Mouse (Mus musculus): ENCODE measurements around the gene Fam234b. TPM values are rescaled to one million over a fixed set of nuclear protein-coding genes. Genes with fewer than 3 reads are reported as not detected.

The Fam234b gene
- polyA plus RNA-seq, 1 experiment from 2014 or later: 21.7 TPM

DNA sequence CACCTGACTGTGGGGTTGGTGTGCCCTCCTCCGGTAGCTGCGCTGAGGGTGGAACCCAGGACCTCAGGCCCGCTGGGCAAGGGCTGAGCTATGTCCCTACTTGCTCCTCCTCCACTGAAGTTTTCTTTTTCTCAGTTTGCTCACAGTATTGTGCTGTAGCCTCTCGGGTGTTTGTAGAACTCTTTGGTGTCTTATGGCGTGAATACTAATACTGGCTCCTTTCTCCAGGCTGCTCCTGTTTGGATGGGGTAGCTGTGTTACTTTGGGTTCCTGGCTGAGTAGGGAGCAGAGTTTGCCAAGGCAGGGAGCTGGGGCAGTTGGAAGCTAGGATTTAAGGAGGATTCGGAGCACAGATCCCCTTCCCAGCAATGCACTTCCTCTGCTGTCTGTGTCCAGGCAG lies 6.0 kb downstream of the Fam234b start:
- Histone ChIP-seq H3K4me3 (no peak overlapping the region), H3K27ac (replicated peaks) (no peak overlapping the region), H3K27me3 (ENCODE audit: low read depth, poor library complexity, severe bottlenecking) (no peaks in the 10 kb centered on the region), H3K9me3 (replicated peaks) (no peaks in the 10 kb centered on the region), H3K36me3 (0 out of 2 replicates have a peak, but pooled peaks cover 3% of the 10 kb centered on the region), H3K4me1 (peaks cover 18% of the 10 kb centered on the region)
- 65% methylated on average over 6 of the region's 6 CpGs for WGBS
- no peak for DNase-seq (ENCODE audit: low spot score)

DNA sequence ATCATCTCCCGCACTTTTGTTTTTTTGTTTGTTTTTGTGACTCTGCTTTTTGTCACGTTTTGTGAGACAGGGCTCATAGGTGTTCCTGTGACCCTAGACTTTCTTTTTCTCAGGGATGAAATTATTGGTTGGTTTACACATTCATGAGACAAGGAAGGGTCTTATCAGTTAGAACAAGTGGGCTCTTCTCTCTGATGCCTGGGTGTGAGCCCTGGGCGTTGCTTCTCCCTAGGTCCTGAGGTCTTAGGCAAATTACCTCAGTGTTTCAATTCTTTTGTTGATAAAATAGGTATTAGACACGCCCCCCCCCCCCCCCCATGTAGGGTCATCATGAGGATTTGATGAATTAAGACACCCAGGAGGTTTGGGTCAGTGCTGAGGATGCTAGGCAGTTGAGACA lies 7.1 kb downstream of the Fam234b start:
- Histone ChIP-seq H3K36me3 (peaks cover 7% of the 10 kb centered on the region), H3K9me3 (replicated peaks) (no peaks in the 10 kb centered on the region), H3K4me3 (no peak overlapping the region), H3K4me1 (peaks cover 18% of the 10 kb centered on the region), H3K27me3 (ENCODE audit: low read depth, poor library complexity, severe bottlenecking) (no peaks in the 10 kb centered on the region), H3K27ac (replicated peaks) (peak overlapping the region; percentile 13; the same call in 1 of the 2 replicates)
- no peak for DNase-seq (ENCODE audit: low spot score)
- 79% methylated on average over 4 of the region's 4 CpGs for whole genome bisulfite sequencing

GRCm38 (mm10) chr6:135205802-135206201 lies 8.0 kb downstream of the Fam234b start:
- H3K27ac ChIP-seq (replicated peaks): no peak overlapping the region
- no peaks in the 10 kb centered on the region for H3K9me3 ChIP-seq (replicated peaks)
- no peak for DNase-seq (ENCODE audit: low spot score)
- 92% methylated on average over 4 of the region's 4 CpGs for WGBS
- H3K36me3 ChIP-seq: peaks cover 7% of the 10 kb centered on the region
- no peak overlapping the region for H3K4me3 ChIP-seq
- H3K4me1 ChIP-seq: peaks cover 18% of the 10 kb centered on the region
- no peaks in the 10 kb centered on the region for H3K27me3 ChIP-seq (ENCODE audit: low read depth, poor library complexity, severe bottlenecking)

- whole genome bisulfite sequencing: 62% methylated on average over 8 of the region's 8 CpGs
- H3K27me3 ChIP-seq (ENCODE audit: low read depth, poor library complexity, severe bottlenecking): no peaks in the 10 kb centered on the region; the same call in 1 of the 2 replicates
- DNase-seq (ENCODE audit: low spot score): no peak
Measured at GRCm38 (mm10) chr6:135206909-135207308, 9.1 kb downstream of the Fam234b start.

DNA sequence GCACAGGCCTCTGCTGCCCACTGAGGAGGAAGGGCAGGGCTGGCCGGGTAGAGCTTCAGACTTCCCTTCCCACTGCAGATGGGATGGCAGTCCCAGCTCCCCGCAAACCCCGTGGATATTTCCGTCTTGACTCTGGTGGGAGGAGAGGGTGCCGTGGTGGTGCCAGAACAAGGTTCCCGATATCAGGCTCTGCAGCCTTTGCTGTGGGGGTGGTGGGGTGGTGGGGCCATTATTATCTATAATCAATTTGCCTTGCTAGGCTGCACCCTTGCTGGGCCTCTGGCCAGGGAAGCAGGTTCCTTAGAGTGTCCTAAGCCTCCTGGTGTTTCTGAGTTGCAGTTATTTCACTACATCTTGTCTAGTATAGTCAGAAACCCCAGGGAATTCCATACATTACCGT lies 13.4 kb downstream of the Fam234b start:
- no peak for DNase-seq (ENCODE audit: low spot score)
- 86% methylated on average over 7 of the region's 7 CpGs for WGBS
- Histone ChIP-seq H3K27ac (replicated peaks) (no peak overlapping the region), H3K4me3 (no peak overlapping the region), H3K4me1 (peaks cover 15% of the 10 kb centered on the region), H3K9me3 (replicated peaks) (no peaks in the 10 kb centered on the region), H3K36me3 (peaks cover 19% of the 10 kb centered on the region), H3K27me3 (ENCODE audit: low read depth, poor library complexity, severe bottlenecking) (no peaks in the 10 kb centered on the region; the same call in 1 of the 2 replicates)

More at GRCm38 (mm10) chr6:135206909-135207308, 9.1 kb downstream of the Fam234b start:
- Histone ChIP-seq H3K4me1 (peaks cover 21% of the 10 kb centered on the region), H3K36me3 (peaks cover 7% of the 10 kb centered on the region), H3K4me3 (no peak overlapping the region), H3K27ac (replicated peaks) (no peak overlapping the region), H3K9me3 (replicated peaks) (no peaks in the 10 kb centered on the region)

DNA sequence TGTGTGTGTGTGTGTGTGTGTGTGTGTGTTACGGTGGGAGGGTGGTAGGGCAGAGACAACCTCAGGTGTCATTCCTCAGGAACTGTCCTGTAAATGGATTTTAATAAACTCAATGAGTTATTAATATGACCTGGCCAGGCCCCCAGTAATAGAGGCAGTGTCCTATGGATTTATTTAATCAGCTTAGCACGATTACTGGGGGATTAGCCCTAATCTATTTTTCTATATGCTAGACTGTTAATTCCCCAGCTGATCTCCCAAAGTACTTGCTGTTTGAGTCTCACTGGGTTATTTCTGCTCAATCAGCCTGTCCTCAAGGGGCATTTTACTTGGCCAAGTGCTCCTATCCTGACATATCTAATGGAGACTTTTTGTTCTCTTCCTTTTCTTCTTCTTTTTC lies 14.9 kb downstream of the Fam234b start:
- H3K27ac ChIP-seq (replicated peaks): no peak overlapping the region
- H3K9me3 ChIP-seq (replicated peaks): no peaks in the 10 kb centered on the region
- H3K4me1 ChIP-seq: 0 out of 2 replicates have a peak, but pooled peaks cover 2% of the 10 kb centered on the region
- 67% methylated on average over 2 of the region's 2 CpGs for WGBS
- H3K27me3 ChIP-seq (ENCODE audit: low read depth, poor library complexity, severe bottlenecking): no peaks in the 10 kb centered on the region; the same call in 1 of the 2 replicates
- peaks cover 25% of the 10 kb centered on the region for H3K36me3 ChIP-seq
- no peak for DNase-seq (ENCODE audit: low spot score)
- no peak overlapping the region for H3K4me3 ChIP-seq

GRCm38 (mm10) chr6:135218330-135218729 lies 20.6 kb downstream of the Fam234b start:
- Histone ChIP-seq H3K27me3 (ENCODE audit: low read depth, poor library complexity, severe bottlenecking) (no peaks in the 10 kb centered on the region), H3K27ac (replicated peaks) (no peak overlapping the region), H3K36me3 (peaks cover 25% of the 10 kb centered on the region), H3K4me3 (no peak overlapping the region), H3K9me3 (replicated peaks) (no peaks in the 10 kb centered on the region), H3K4me1 (peaks cover under 1% of the 10 kb centered on the region; the same call in 1 of the 2 replicates)
- no peak for DNase-seq (ENCODE audit: low spot score)
- 85% methylated on average over 8 of the region's 8 CpGs for WGBS

GRCm38 (mm10) chr6:135219916-135220315 lies 22.1 kb downstream of the Fam234b start:
- no peaks in the 10 kb centered on the region for H3K27me3 ChIP-seq (ENCODE audit: low read depth, poor library complexity, severe bottlenecking)
- H3K4me3 ChIP-seq: no peak overlapping the region
- no peak for DNase-seq (ENCODE audit: low spot score)
- H3K4me1 ChIP-seq: peaks cover 13% of the 10 kb centered on the region; the same call in 1 of the 2 replicates
- no peak overlapping the region for H3K27ac ChIP-seq (replicated peaks)
- no peaks in the 10 kb centered on the region for H3K9me3 ChIP-seq (replicated peaks)
- H3K36me3 ChIP-seq: peaks cover 14% of the 10 kb centered on the region
- WGBS: 93% methylated on average over 5 of the region's 5 CpGs

DNA sequence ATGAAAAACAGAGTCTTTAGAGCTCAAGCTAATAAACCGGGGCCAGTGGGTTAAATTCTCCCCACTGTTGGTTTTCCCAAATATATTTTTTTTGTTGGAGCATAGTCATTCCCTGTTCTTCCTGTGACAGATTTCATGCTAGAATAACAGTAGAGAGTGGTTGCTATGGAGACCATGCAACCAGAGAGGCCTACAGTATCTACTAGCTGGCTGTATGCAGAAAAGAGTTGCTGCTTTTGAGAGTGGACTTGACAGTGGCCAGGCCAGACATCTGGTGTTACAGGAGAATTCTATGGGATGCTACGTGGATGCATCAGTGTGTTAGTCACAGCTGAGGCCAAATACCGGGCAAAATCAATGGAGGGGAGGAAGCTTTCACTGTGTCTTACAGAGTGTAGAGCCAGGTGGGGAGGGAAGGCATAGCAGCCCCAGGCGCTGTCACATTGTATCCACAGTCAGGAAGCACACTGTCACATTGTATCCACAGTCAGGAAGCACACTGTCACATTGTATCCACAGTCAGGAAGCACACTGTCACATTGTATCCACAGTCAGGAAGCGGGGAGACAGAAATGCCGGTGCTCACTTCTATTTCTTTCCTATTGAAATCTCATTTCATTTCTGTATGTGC lies 26.1 kb downstream of the Fam234b start:
- H3K9me3 ChIP-seq (replicated peaks): no peaks in the 10 kb centered on the region
- H3K4me1 ChIP-seq: peaks cover 23% of the 10 kb centered on the region
- H3K36me3 ChIP-seq: peaks cover 20% of the 10 kb centered on the region
- no peak overlapping the region; the same call in 1 of the 2 replicates for H3K27ac ChIP-seq (replicated peaks)
- no peak overlapping the region for H3K4me3 ChIP-seq
- H3K27me3 ChIP-seq (ENCODE audit: low read depth, poor library complexity, severe bottlenecking): no peaks in the 10 kb centered on the region
- WGBS: 71% methylated on average over 6 of the region's 6 CpGs
- no peak for DNase-seq (ENCODE audit: low spot score)

DNA sequence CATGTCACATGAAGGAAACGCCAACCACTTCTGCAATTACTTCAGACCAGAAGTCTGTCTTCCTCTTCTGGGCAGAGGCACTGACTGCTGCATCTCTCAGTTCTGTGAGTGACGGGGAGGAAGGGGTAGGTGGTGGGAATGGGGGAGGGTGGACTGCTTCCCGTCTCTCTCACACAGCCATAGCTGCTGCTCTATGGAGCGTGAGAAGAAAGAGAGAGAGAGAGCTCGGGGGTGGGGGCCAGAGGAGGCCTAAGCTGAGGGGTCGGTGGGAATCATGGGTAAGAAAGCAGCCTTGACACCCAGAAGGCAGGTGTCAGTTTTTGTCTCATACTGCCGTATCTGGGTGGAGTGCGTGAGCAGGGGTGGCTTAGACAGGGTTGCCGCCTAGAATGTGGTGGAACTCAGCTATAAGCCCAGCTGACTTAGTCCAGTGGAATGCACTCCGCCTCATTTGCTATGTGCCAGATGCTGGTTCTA lies 30.7 kb downstream of the Fam234b start:
- Histone ChIP-seq H3K9me3 (replicated peaks) (no peaks in the 10 kb centered on the region), H3K36me3 (peaks cover 28% of the 10 kb centered on the region), H3K4me1 (peaks cover 28% of the 10 kb centered on the region), H3K27ac (replicated peaks) (peak overlapping the region; percentile 57), H3K27me3 (ENCODE audit: low read depth, poor library complexity, severe bottlenecking) (no peaks in the 10 kb centered on the region), H3K4me3 (no peak overlapping the region)
- WGBS: 48% methylated on average over 10 of the region's 10 CpGs
- peak; percentile 36 for DNase-seq (ENCODE audit: low spot score)

- Histone ChIP-seq H3K4me1 (peaks cover 17% of the 10 kb centered on the region), H3K9me3 (replicated peaks) (no peaks in the 10 kb centered on the region), H3K27ac (replicated peaks) (no peak overlapping the region), H3K27me3 (ENCODE audit: low read depth, poor library complexity, severe bottlenecking) (no peaks in the 10 kb centered on the region), H3K36me3 (peaks cover 37% of the 10 kb centered on the region), H3K4me3 (no peak overlapping the region)
- 90% methylated on average over 6 of the region's 6 CpGs for WGBS
- DNase-seq (ENCODE audit: low spot score): no peak
Measured at GRCm38 (mm10) chr6:135230586-135230985, 32.8 kb downstream of the Fam234b start.

DNA sequence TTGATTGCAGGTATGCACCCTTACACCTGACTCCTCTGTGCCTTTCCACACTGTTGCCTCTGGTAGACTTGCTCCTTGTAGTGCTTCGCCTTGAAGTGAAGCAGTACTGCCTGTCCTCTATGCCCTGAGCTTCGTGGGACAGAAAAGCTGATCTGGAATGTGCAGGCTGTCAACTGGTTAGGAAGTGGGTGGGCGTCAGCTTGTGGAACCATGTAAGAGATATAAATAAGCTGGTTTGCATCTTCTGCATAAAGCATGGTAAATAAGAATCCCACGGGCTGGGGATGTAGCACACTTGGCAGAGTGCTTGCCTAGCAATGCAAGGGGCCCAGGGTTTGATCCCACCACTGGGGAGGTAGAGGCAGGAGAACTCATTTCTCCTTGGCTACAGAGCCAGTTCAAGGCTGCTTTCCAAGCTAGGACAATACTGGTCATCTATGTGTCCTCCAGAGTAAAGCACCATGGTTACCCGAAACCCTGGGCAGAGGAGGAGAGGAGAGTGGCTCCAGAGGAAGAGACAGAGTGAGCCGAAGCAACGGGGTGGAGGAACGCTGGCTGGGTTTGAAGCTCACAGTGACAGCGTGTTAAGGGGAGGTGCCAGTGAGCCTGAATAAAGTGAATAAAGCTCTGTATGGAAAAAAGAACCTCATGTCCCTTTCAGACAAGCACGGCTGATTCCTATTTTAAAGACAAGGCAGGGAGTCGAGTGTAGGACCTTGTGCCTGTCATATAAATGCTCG lies 34.8 kb downstream of the Fam234b start:
- no peak for DNase-seq (ENCODE audit: low spot score)
- no peaks in the 10 kb centered on the region for H3K9me3 ChIP-seq (replicated peaks)
- WGBS: 68% methylated on average over 12 of the region's 12 CpGs

DNA sequence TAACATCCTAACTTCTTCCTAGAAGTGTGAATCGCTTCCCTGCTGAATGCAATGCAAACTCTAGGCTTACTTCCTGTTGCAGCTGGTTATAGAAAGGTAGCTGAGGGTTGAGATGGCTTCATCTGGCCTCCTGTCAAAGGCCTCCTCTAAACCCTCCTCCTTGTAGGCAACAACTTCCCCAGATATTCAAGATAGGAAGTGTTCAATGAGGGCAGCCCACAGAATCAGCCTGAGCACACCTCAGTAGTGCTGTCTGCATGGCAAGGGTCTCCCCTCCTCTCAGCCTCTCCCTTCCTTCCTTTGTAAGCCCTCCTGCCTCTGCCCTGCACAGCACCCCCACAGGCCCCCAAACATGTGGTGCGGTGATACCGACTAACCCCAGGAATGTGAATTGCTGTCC lies 38.0 kb downstream of the Fam234b start:
- 89% methylated on average over 3 of the region's 3 CpGs for WGBS
- peaks cover 32% of the 10 kb centered on the region for H3K36me3 ChIP-seq
- H3K4me3 ChIP-seq: no peak overlapping the region
- H3K9me3 ChIP-seq (replicated peaks): no peaks in the 10 kb centered on the region
- H3K27ac ChIP-seq (replicated peaks): no peak overlapping the region
- peaks cover 10% of the 10 kb centered on the region; the same call in 1 of the 2 replicates for H3K4me1 ChIP-seq
- H3K27me3 ChIP-seq (ENCODE audit: low read depth, poor library complexity, severe bottlenecking): no peaks in the 10 kb centered on the region
- DNase-seq (ENCODE audit: low spot score): no peak

More for the DNA sequence above, 34.8 kb downstream of the Fam234b start:
- Histone ChIP-seq H3K27me3 (ENCODE audit: low read depth, poor library complexity, severe bottlenecking) (no peaks in the 10 kb centered on the region), H3K27ac (replicated peaks) (no peak overlapping the region), H3K4me1 (peaks cover 20% of the 10 kb centered on the region), H3K4me3 (no peak overlapping the region), H3K36me3 (peaks cover 32% of the 10 kb centered on the region)

Data from midbrain, embryonic 10.5 days (tissue).